Mouse (Mus musculus) MEL (cell line): ENCODE measurements around the gene Gm20671. TPM values are rescaled to one million over a fixed set of nuclear protein-coding genes. Genes with fewer than 3 reads are reported as not detected.
A peak's percentile ranks its signal among the peaks of the same experiment; 100 is the strongest.

ENCODE experiments used
- DNase-seq: peaks from one replicate; pipeline ENCODE4 v3.0.0; 2011; ENCODE audit warnings: low read depth, low spot score
- H3K27ac ChIP-seq: 2 replicates; pipeline ENCODE4 v1.5.1; 2012; ENCODE audit warnings: low read depth, mild to moderate bottlenecking, control low read depth, low read length, moderate library complexity; ENCODE audit not compliant: control insufficient read depth
- H3K27me3 ChIP-seq, 2 experiments: fragments of 150-350 bp in 1 of 2; sonication (generic) in 1 of 2; 2 replicates each; pipeline ENCODE4 v1.6.1; 2012; ENCODE audit warnings: low read length in 2 of 2, mild to moderate bottlenecking in 2 of 2, improper control_type of control experiment in 1 of 2, moderate library complexity in 1 of 2; ENCODE audit not compliant: insufficient read depth in 2 of 2, control insufficient read depth in 1 of 2
- H3K36me3 ChIP-seq, 2 experiments: 2 replicates each; pipeline ENCODE4 v1.6.1; 2012 to 2014; ENCODE audit warnings: low read length in 2 of 2, improper control_type of control experiment in 1 of 2, inconsistent platforms in 1 of 2, mild to moderate bottlenecking in 1 of 2; ENCODE audit not compliant: insufficient read depth in 2 of 2, control insufficient read depth in 1 of 2
- H3K4me1 ChIP-seq, 2 experiments: fragments of 150-350 bp in 1 of 2; sonication (generic) in 1 of 2; 2 replicates each; pipeline ENCODE4 v1.6.1; 2012; ENCODE audit warnings: low read length in 2 of 2, improper control_type of control experiment in 1 of 2, mild to moderate bottlenecking in 1 of 2; ENCODE audit not compliant: insufficient read depth in 2 of 2, control insufficient read depth in 1 of 2
- H3K4me3 ChIP-seq, 2 experiments: fragments of 150-350 bp in 1 of 2; sonication (generic) in 1 of 2; 2 replicates each; pipeline ENCODE4 v1.5.1; 2012; ENCODE audit warnings: low read depth in 2 of 2, low read length in 2 of 2, mild to moderate bottlenecking in 2 of 2, moderate library complexity in 2 of 2, control low read depth in 1 of 2, improper control_type of control experiment in 1 of 2; ENCODE audit not compliant: control insufficient read depth in 1 of 2, insufficient read depth in 1 of 2
- H3K79me2 ChIP-seq: 2 replicates; pipeline ENCODE4 v1.6.1; 2012; ENCODE audit warnings: mild to moderate bottlenecking, low read length, moderate library complexity; ENCODE audit not compliant: control insufficient read depth, poor library complexity, insufficient read depth
- H3K9ac ChIP-seq: 2 replicates; pipeline ENCODE4 v1.6.1; 2012; ENCODE audit warnings: low read depth, mild to moderate bottlenecking, control low read depth, low read length, moderate library complexity; ENCODE audit not compliant: control insufficient read depth, poor library complexity, severe bottlenecking
- H3K9me3 ChIP-seq: fragments of 150-350 bp; sonication (generic); replicated peaks from 2 replicates; pipeline ENCODE4 v1.6.1; 2012; ENCODE audit warnings: mild to moderate bottlenecking, low read length, improper control_type of control experiment, moderate library complexity; ENCODE audit not compliant: insufficient read depth
- CHD2 ChIP-seq: IDR thresholded peaks from 2 replicates; pipeline ENCODE4 v1.6.1; 2011; ENCODE audit warnings: low read length, improper control_type of control experiment
- CTCF ChIP-seq, 3 experiments: IDR thresholded peaks in 2 of 3; conservative IDR thresholded peaks in 1 of 3; 2 replicates each; pipeline ENCODE4 v1.5.1; 2011 to 2012; ENCODE audit warnings: low read length in 3 of 3, low read depth in 2 of 3, mild to moderate bottlenecking in 2 of 3, improper control_type of control experiment in 1 of 3, inconsistent platforms in 1 of 3, mixed read lengths in 1 of 3, moderate library complexity in 1 of 3; ENCODE audit not compliant: control insufficient read depth in 1 of 3, insufficient read depth in 1 of 3, poor library complexity in 1 of 3, severe bottlenecking in 1 of 3
- E2F4 ChIP-seq: IDR thresholded peaks from 2 replicates; pipeline ENCODE4 v1.6.1; 2011; ENCODE audit warnings: low read depth, low read length, improper control_type of control experiment, borderline replicate concordance
- ETS1 ChIP-seq: IDR thresholded peaks from 2 replicates; pipeline ENCODE4 v1.6.1; 2012; ENCODE audit warnings: low read depth, mild to moderate bottlenecking, inconsistent platforms, low read length, improper control_type of control experiment, moderate library complexity
- MAFK ChIP-seq: IDR thresholded peaks from 2 replicates; pipeline ENCODE4 v1.6.1; 2011; ENCODE audit warnings: low read depth, mild to moderate bottlenecking, low read length, improper control_type of control experiment, borderline replicate concordance
- MAX ChIP-seq: IDR thresholded peaks from 2 replicates; pipeline ENCODE4 v1.6.1; 2011; ENCODE audit warnings: low read length, improper control_type of control experiment
- MAZ ChIP-seq: IDR thresholded peaks from 2 replicates; pipeline ENCODE4 v1.6.1; 2012; ENCODE audit warnings: low read depth, mild to moderate bottlenecking, inconsistent platforms, low read length, improper control_type of control experiment
- MEF2A ChIP-seq: IDR thresholded peaks from 2 replicates; pipeline ENCODE4 v1.6.1; 2014; ENCODE audit warnings: low read depth, mild to moderate bottlenecking, inconsistent platforms, low read length, improper control_type of control experiment; ENCODE audit not compliant: poor library complexity, insufficient replicate concordance, severe bottlenecking; ENCODE audit errors: extremely low read depth
- MYB ChIP-seq: IDR thresholded peaks from 2 replicates; pipeline ENCODE4 v1.6.1; 2011; ENCODE audit warnings: mild to moderate bottlenecking, low read depth, low read length, improper control_type of control experiment
- NRF1 ChIP-seq: IDR thresholded peaks from 2 replicates; pipeline ENCODE4 v1.6.1; 2014; ENCODE audit warnings: low read depth, mild to moderate bottlenecking, inconsistent platforms, low read length, improper control_type of control experiment, moderate library complexity; ENCODE audit not compliant: poor library complexity, insufficient read depth, severe bottlenecking
- RAD21 ChIP-seq: IDR thresholded peaks from 2 replicates; pipeline ENCODE4 v1.6.1; 2011; ENCODE audit warnings: mild to moderate bottlenecking, low read depth, low read length, improper control_type of control experiment
- SIN3A ChIP-seq: IDR thresholded peaks from 2 replicates; pipeline ENCODE4 v1.6.1; 2012; ENCODE audit warnings: low read length, improper control_type of control experiment, inconsistent platforms
- TAL1 ChIP-seq: IDR thresholded peaks from 2 replicates; pipeline ENCODE4 v1.6.1; 2012; ENCODE audit warnings: mild to moderate bottlenecking, inconsistent platforms, low read length, moderate library complexity, mixed read lengths
- TBP ChIP-seq: IDR thresholded peaks from 2 replicates; pipeline ENCODE4 v1.8.0; 2011; ENCODE audit warnings: low read depth, low read length, improper control_type of control experiment
- USF1 ChIP-seq: IDR thresholded peaks from 2 replicates; pipeline ENCODE4 v1.6.1; 2014; ENCODE audit warnings: low read depth, mild to moderate bottlenecking, inconsistent platforms, low read length, improper control_type of control experiment, moderate library complexity
- ZC3H11A ChIP-seq: IDR thresholded peaks from 2 replicates; pipeline ENCODE4 v1.6.1; 2012; ENCODE audit warnings: low read depth, mild to moderate bottlenecking, inconsistent platforms, low read length, improper control_type of control experiment
- ZNF384 ChIP-seq: IDR thresholded peaks from 2 replicates; pipeline ENCODE4 v1.6.1; 2012; ENCODE audit warnings: low read depth, mild to moderate bottlenecking, inconsistent platforms, low read length, improper control_type of control experiment
- polyA plus RNA-seq, 2 experiments: library from polyadenylated mRNA; stranded (reverse) in 1 of 2; unstranded in 1 of 2; fragments of >175 nt in 1 of 2; fragments of >200 nt in 1 of 2; gene quantifications; 2 replicates each; pipeline versions ENCODE4 v1.2.1 to v1.2.4; 2012; ENCODE audit warnings: low replicate concordance in 2 of 2, low read depth in 1 of 2; ENCODE audit not compliant: insufficient read length in 2 of 2, insufficient read depth in 1 of 2, missing spikeins in 1 of 2
- total RNA-seq: library from RNA; depleted of rRNA; stranded (reverse); fragments of 300-350 nt; gene quantifications from 2 replicates; pipeline ENCODE4 v1.2.3, GENCODE M21; 2012

Gm20671 gene
- total and polyA plus RNA-seq, 3 experiments: 7.3 TPM; not detected in 2

GRCm38 (mm10) chr5:32849178-32849577 lies 22.3 kb upstream of the Gm20671 start (continued):
- peak; percentile 28; the same call in 1 of the 2 replicates for TF ChIP-seq ZC3H11A
- peak; percentile 100 for TF ChIP-seq ETS1

- peak; percentile 38 for DNase-seq
- no peak overlapping the region for H3K9ac ChIP-seq
- TF ChIP-seq RAD21: peak; percentile 19
- peak; percentile 34 to 36 (median 36); a peak in 4 of 6 replicates for TF ChIP-seq CTCF (IDR thresholded peaks at IDR 0.05 in 2 of 3, conservative IDR thresholded peaks at IDR 0.05 in 1 of 3; ENCODE audit: control insufficient read depth in 1 of 3, insufficient read depth in 1 of 3, low read depth in 2 of 3, low read length in 3 of 3, poor library complexity in 1 of 3, severe bottlenecking in 1 of 3)
- TF ChIP-seq USF1: no peak
- no peak for TF ChIP-seq MEF2A
- no peak for TF ChIP-seq MAFK
- TF ChIP-seq SIN3A: no peak; the same call in 1 of the 2 replicates
- no peak for TF ChIP-seq E2F4
- TF ChIP-seq TAL1: no peak
- TF ChIP-seq, all 39 proteins: peak for 2
- Histone ChIP-seq H3K27me3 (no peaks in the 10 kb centered on the region), H3K27ac (no peak overlapping the region), H3K9me3 (no peaks in the 10 kb centered on the region), H3K36me3 (peaks cover 3 to 62% of the 10 kb centered on the region in 2 experiments), H3K4me1 (no peaks in the 10 kb centered on the region), H3K4me3 (no peak overlapping the region), H3K79me2 (peaks cover 6% of the 10 kb centered on the region)
Observed at GRCm38 (mm10) chr5:32840029-32840428, 13.1 kb upstream of the Gm20671 start.

- H3K27me3 ChIP-seq: no peaks in the 10 kb centered on the region
- no peak overlapping the region for H3K4me3 ChIP-seq
- no peak overlapping the region for H3K27ac ChIP-seq
- TF ChIP-seq CHD2 (no peak), MEF2A (no peak), TAL1 (no peak), MAX (no peak), E2F4 (no peak), NRF1 (no peak), TBP (no peak), ZNF384 (no peak), MAZ (no peak), MYB (no peak)
- DNase-seq: no peak
- H3K9me3 ChIP-seq: no peaks in the 10 kb centered on the region
- peaks cover 0 to 57% of the 10 kb centered on the region in 2 experiments; a peak in 3 of 4 replicates for H3K36me3 ChIP-seq
- no peaks in the 10 kb centered on the region for H3K4me1 ChIP-seq
- no peak overlapping the region for H3K9ac ChIP-seq
- peaks cover 2% of the 10 kb centered on the region; the same call in 1 of the 2 replicates for H3K79me2 ChIP-seq
Observed at GRCm38 (mm10) chr5:32836976-32837375, 10.1 kb upstream of the Gm20671 start.
